Mouse (Mus musculus): ENCODE measurements at regions not wholly inside any gene's neighbourhood (a gene's known extent, or its start where the extent isn't known, plus 50 kb on each side); places are given as distances from the start of the nearest gene placed in this dataset.

GRCm38 (mm10) chr10:38880642-38881187 lies 59.1 kb upstream of the Rfpl4b start:
- TF ChIP-seq USF1 (IDR thresholded peaks at IDR 0.05; ENCODE audit: low read depth) (no peak), SRF (IDR thresholded peaks at IDR 0.05; ENCODE audit: control insufficient read depth, insufficient read length, low read depth) (no peak), MYOD1 (IDR thresholded peaks at IDR 0.05; ENCODE audit: control insufficient read depth in 1 of 3, insufficient read length in 2 of 3, low read depth in 2 of 3) (no peak), POLR2A (IDR thresholded peaks at IDR 0.05; ENCODE audit: insufficient read length, low read depth) (no peak), MYOG (IDR thresholded peaks at IDR 0.05; ENCODE audit: control insufficient read depth in 1 of 3, insufficient read depth in 1 of 3, insufficient read length in 2 of 3, low read depth in 2 of 3) (no peak), POLR2AphosphoS2 (IDR thresholded peaks at IDR 0.05; ENCODE audit: insufficient read length, low read depth) (no peak), TCF12 (IDR thresholded peaks at IDR 0.05; ENCODE audit: insufficient read depth, poor library complexity, severe bottlenecking) (no peak), E2F4 (IDR thresholded peaks at IDR 0.05; ENCODE audit: insufficient read depth) (no peak), CEBPB (IDR thresholded peaks at IDR 0.05; ENCODE audit: insufficient read depth, poor library complexity, severe bottlenecking) (no peak), TCF3 (IDR thresholded peaks at IDR 0.05; ENCODE audit: insufficient read length, low read depth) (no peak), MAX (IDR thresholded peaks at IDR 0.05; ENCODE audit: low read depth) (no peak)
